Mouse (Mus musculus) midbrain, postnatal 0 days (tissue): Measurements from ENCODE around the gene Tspan13. TPM values are rescaled to one million over a fixed set of nuclear protein-coding genes. Genes with fewer than 3 reads are reported as not detected.

Experiments
- ATAC-seq: fragments of 200-750 bp; cut with Nextera tagmentation; 2 replicates; pipeline ENCODE4 v1.8.0; 2017; ENCODE audit warnings: moderate number of reproducible peaks, mild to moderate bottlenecking, moderate TSS enrichment, moderate library complexity; ENCODE audit not compliant: low FRiP score
- DNase-seq: peaks from one replicate; pipeline ENCODE4 v3.0.0-alpha.2; 2015; ENCODE audit warnings: low spot score
- H3K27ac ChIP-seq: fragments of 300-500 bp; sonication (generic); 2 replicates; pipeline ENCODE4 v1.5.1; 2014; ENCODE audit warnings: low read depth, mild to moderate bottlenecking, low read length, mixed read lengths
- H3K27me3 ChIP-seq: fragments of 300-500 bp; sonication (generic); 2 replicates; pipeline ENCODE4 v1.6.1; 2014; ENCODE audit warnings: low read length, control low read depth, mixed read lengths; ENCODE audit not compliant: insufficient read depth
- H3K36me3 ChIP-seq: fragments of 300-500 bp; sonication (generic); 2 replicates; pipeline ENCODE4 v1.6.1; 2014; ENCODE audit warnings: low read length, control low read depth, mixed read lengths; ENCODE audit not compliant: insufficient read depth
- H3K4me1 ChIP-seq: fragments of 300-500 bp; sonication (generic); 2 replicates; pipeline ENCODE4 v1.6.1; 2014; ENCODE audit warnings: mild to moderate bottlenecking, control low read depth, antibody characterized with exemption, low read length, mixed read lengths; ENCODE audit not compliant: insufficient read depth
- H3K4me2 ChIP-seq: fragments of 300-500 bp; sonication (generic); 2 replicates; pipeline ENCODE4 v1.6.1; 2014; ENCODE audit warnings: low read depth, mild to moderate bottlenecking, low read length, mixed read lengths; ENCODE audit not compliant: poor library complexity, severe bottlenecking
- H3K4me3 ChIP-seq: fragments of 300-500 bp; sonication (generic); 2 replicates; pipeline ENCODE4 v1.5.1; 2014; ENCODE audit warnings: low read depth, mild to moderate bottlenecking, low read length, moderate library complexity
- H3K9ac ChIP-seq: fragments of 300-500 bp; sonication (generic); replicated peaks from 2 replicates; pipeline ENCODE4 v1.6.1; 2014; ENCODE audit warnings: mild to moderate bottlenecking, low read length, moderate library complexity, mixed read lengths; ENCODE audit not compliant: poor library complexity, severe bottlenecking
- H3K9me3 ChIP-seq: fragments of 300-500 bp; sonication (generic); 2 replicates; pipeline ENCODE4 v1.6.1; 2016; ENCODE audit warnings: low read length, control low read depth
- CTCF ChIP-seq: IDR thresholded peaks from 2 replicates; pipeline ENCODE4 v1.5.1; 2016; ENCODE audit warnings: antibody characterized with exemption, mild to moderate bottlenecking
- WGBS: fragments of 180-500 bp; shearing (Covaris S2); extraction: QIAGEN DNeasy Blood & Tissue Kit; methylation state at CpG from one replicate; pipeline ENCODE4 v1.1.7; 2014; 5-methylcytosine and 5-hydroxymethylcytosine counted together
- polyA plus RNA-seq: library from polyadenylated mRNA; unstranded; fragments of >200 nt; fragmentation: Nextera tagmentation; extraction: Ambion mirVana; gene quantifications from 2 replicates; pipeline ENCODE4 v1.2.1, GENCODE M21; 2015
- total RNA-seq: library from RNA; depleted of rRNA; stranded (reverse); fragments of >200 nt; gene quantifications from 2 replicates; pipeline ENCODE4 v1.2.3, GENCODE M21; 2014

Tspan13 gene
- total and polyA plus RNA-seq, 2 experiments from 2014 or later, result 293 to 425 TPM

- no peak for DNase-seq
- no peak overlapping the region for H3K9ac ChIP-seq
- no peak for TF ChIP-seq CTCF
- no peaks in the 10 kb centered on the region for H3K9me3 ChIP-seq
- H3K4me1 ChIP-seq, result no peaks in the 10 kb centered on the region
- no peaks in the 10 kb centered on the region for H3K36me3 ChIP-seq
- H3K4me2 ChIP-seq, result no peak overlapping the region
- 75% methylated on average over 5 of the region's 5 CpGs for WGBS
- H3K4me3 ChIP-seq, result no peak overlapping the region
- H3K27ac ChIP-seq, result no peak overlapping the region
- 0 out of 2 replicates have a peak, but pooled peaks have one; percentile 52 for ATAC-seq
- no peaks in the 10 kb centered on the region for H3K27me3 ChIP-seq
Measured at GRCm38 (mm10) chr12:36028968-36029645, 13.2 kb downstream of the Tspan13 start.

- 94% methylated on average over 2 of the region's 2 CpGs for WGBS
- Histone ChIP-seq H3K4me3 (no peak overlapping the region), H3K9ac (no peak overlapping the region), H3K9me3 (no peaks in the 10 kb centered on the region), H3K27me3 (no peaks in the 10 kb centered on the region), H3K4me1 (no peaks in the 10 kb centered on the region), H3K27ac (no peak overlapping the region), H3K36me3 (no peaks in the 10 kb centered on the region), H3K4me2 (no peak overlapping the region)
- DNase-seq (no peak), ATAC-seq (no peak)
- no peak for TF ChIP-seq CTCF
Measured at GRCm38 (mm10) chr12:36027171-36027570, 15.1 kb downstream of the Tspan13 start.

- WGBS, result 88% methylated on average over 4 of the region's 4 CpGs
- no peak overlapping the region for H3K4me3 ChIP-seq
- no peak overlapping the region for H3K27ac ChIP-seq
- DNase-seq, result no peak
- H3K9me3 ChIP-seq, result no peaks in the 10 kb centered on the region
- H3K9ac ChIP-seq, result no peak overlapping the region
- no peaks in the 10 kb centered on the region for H3K27me3 ChIP-seq
- H3K4me1 ChIP-seq, result no peaks in the 10 kb centered on the region
- TF ChIP-seq CTCF, result no peak
- H3K36me3 ChIP-seq, result no peaks in the 10 kb centered on the region
- H3K4me2 ChIP-seq, result no peak overlapping the region
- no peak for ATAC-seq
Measured at GRCm38 (mm10) chr12:36026126-36026525, 16.2 kb downstream of the Tspan13 start.

DNA sequence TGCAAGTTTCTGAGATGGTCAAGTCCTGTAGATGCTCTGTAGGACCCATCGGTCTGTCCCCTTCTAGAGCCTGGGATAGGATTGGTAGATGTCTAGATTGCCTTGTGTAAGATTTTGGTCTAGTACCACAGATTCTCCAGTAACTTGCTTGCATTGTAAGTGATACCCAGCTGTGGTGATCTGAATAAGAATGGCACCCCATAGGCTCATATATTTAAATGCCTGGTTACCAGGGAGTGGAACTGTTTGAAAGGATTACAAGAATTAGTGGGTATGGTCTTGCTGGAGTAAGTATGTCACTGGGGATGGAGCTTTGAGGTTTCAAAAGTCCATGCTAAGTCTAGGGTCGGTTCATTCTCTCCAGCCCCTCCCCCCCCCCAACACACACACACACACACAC lies 21.6 kb downstream of the Tspan13 start:
- Histone ChIP-seq H3K27ac (no peak overlapping the region), H3K4me3 (no peak overlapping the region), H3K4me1 (no peaks in the 10 kb centered on the region), H3K9me3 (no peaks in the 10 kb centered on the region), H3K4me2 (no peak overlapping the region), H3K27me3 (no peaks in the 10 kb centered on the region), H3K9ac (no peak overlapping the region), H3K36me3 (peaks cover 23% of the 10 kb centered on the region)
- ATAC-seq, result no peak
- 69% methylated on average over 2 of the region's 2 CpGs for WGBS
- TF ChIP-seq CTCF, result no peak
- no peak for DNase-seq

- no peak for TF ChIP-seq CTCF
- no peaks in the 10 kb centered on the region for H3K9me3 ChIP-seq
Measured at GRCm38 (mm10) chr12:36020081-36020480, 22.2 kb downstream of the Tspan13 start.

GRCm38 (mm10) chr12:36019572-36019971 lies 22.7 kb downstream of the Tspan13 start:
- WGBS, result 86% methylated on average over 4 of the region's 4 CpGs
- Histone ChIP-seq H3K9me3 (no peaks in the 10 kb centered on the region), H3K4me1 (no peaks in the 10 kb centered on the region), H3K27ac (no peak overlapping the region), H3K4me3 (no peak overlapping the region), H3K9ac (no peak overlapping the region), H3K36me3 (peaks cover 26% of the 10 kb centered on the region), H3K27me3 (no peaks in the 10 kb centered on the region), H3K4me2 (no peak overlapping the region)
- no peak for TF ChIP-seq CTCF
- DNase-seq (no peak), ATAC-seq (no peak)

More at GRCm38 (mm10) chr12:36020081-36020480, 22.2 kb downstream of the Tspan13 start:
- Histone ChIP-seq H3K4me3 (no peak overlapping the region), H3K4me2 (no peak overlapping the region), H3K9ac (no peak overlapping the region), H3K4me1 (no peaks in the 10 kb centered on the region), H3K27ac (no peak overlapping the region), H3K36me3 (peaks cover 26% of the 10 kb centered on the region), H3K27me3 (no peaks in the 10 kb centered on the region)
- WGBS, result 89% methylated on average over 3 of the region's 3 CpGs
- DNase-seq (no peak), ATAC-seq (no peak)
